Mouse (Mus musculus): Measurements from ENCODE around the gene Mctp2. TPM values are rescaled to one million over a fixed set of nuclear protein-coding genes. Genes with fewer than 3 reads are reported as not detected.

The Mctp2 gene
- total and polyA plus RNA-seq, 2 experiments from 2014 or later, result 0.25 to 2.1 TPM

- no peaks in the 10 kb centered on the region for H3K27me3 ChIP-seq (ENCODE audit: insufficient read depth, low read length)
- no peak overlapping the region for H3K9ac ChIP-seq
- H3K4me1 ChIP-seq (ENCODE audit: insufficient read depth), result no peaks in the 10 kb centered on the region
- no peak for ATAC-seq
- no peak overlapping the region for H3K4me3 ChIP-seq (ENCODE audit: low read depth, low read length)
- H3K36me3 ChIP-seq (ENCODE audit: insufficient read depth), result no peaks in the 10 kb centered on the region
- no peak for DNase-seq
- TF ChIP-seq CTCF (IDR thresholded peaks at IDR 0.05; ENCODE audit: low read depth), result no peak
- WGBS, result 91% methylated on average over 6 of the region's 6 CpGs
- H3K4me2 ChIP-seq (ENCODE audit: low read depth), result no peak overlapping the region
- H3K27ac ChIP-seq (ENCODE audit: low read depth, low read length), result no peak overlapping the region
- no peaks in the 10 kb centered on the region for H3K9me3 ChIP-seq (ENCODE audit: low read length)
These were observed 6.7 kb downstream of the Mctp2 start for GRCm38 (mm10) chr7:72299726-72300125.

- Histone ChIP-seq H3K9ac (no peak overlapping the region), H3K27ac (ENCODE audit: low read depth, low read length) (no peak overlapping the region), H3K27me3 (ENCODE audit: insufficient read depth, low read length) (no peaks in the 10 kb centered on the region), H3K36me3 (ENCODE audit: insufficient read depth) (no peaks in the 10 kb centered on the region), H3K4me3 (ENCODE audit: low read depth, low read length) (no peak overlapping the region), H3K4me2 (ENCODE audit: low read depth) (no peak overlapping the region), H3K9me3 (ENCODE audit: low read length) (no peaks in the 10 kb centered on the region), H3K4me1 (ENCODE audit: insufficient read depth) (no peaks in the 10 kb centered on the region)
- DNase-seq (no peak), ATAC-seq (no peak)
- TF ChIP-seq CTCF (IDR thresholded peaks at IDR 0.05; ENCODE audit: low read depth), result no peak
- 93% methylated on average over 5 of the region's 5 CpGs for WGBS
These were observed 9.4 kb downstream of the Mctp2 start for GRCm38 (mm10) chr7:72297013-72297412.

GRCm38 (mm10) chr7:72296171-72296570, 10.2 kb downstream of the Mctp2 start:
- H3K9ac ChIP-seq, result no peak overlapping the region
- H3K27ac ChIP-seq (ENCODE audit: low read depth, low read length), result no peak overlapping the region
- no peak for DNase-seq
- no peak overlapping the region for H3K4me2 ChIP-seq (ENCODE audit: low read depth)
- no peaks in the 10 kb centered on the region for H3K27me3 ChIP-seq (ENCODE audit: insufficient read depth, low read length)
- TF ChIP-seq CTCF (IDR thresholded peaks at IDR 0.05; ENCODE audit: low read depth), result no peak
- no peaks in the 10 kb centered on the region for H3K36me3 ChIP-seq (ENCODE audit: insufficient read depth)
- no peaks in the 10 kb centered on the region for H3K9me3 ChIP-seq (ENCODE audit: low read length)
- no peak for ATAC-seq
- no peaks in the 10 kb centered on the region for H3K4me1 ChIP-seq (ENCODE audit: insufficient read depth)
- no peak overlapping the region for H3K4me3 ChIP-seq (ENCODE audit: low read depth, low read length)
- WGBS, result 19% methylated on average over 2 of the region's 2 CpGs

GRCm38 (mm10) chr7:72294886-72295285, 11.5 kb downstream of the Mctp2 start:
- Histone ChIP-seq H3K9me3 (ENCODE audit: low read length) (no peaks in the 10 kb centered on the region), H3K4me1 (ENCODE audit: insufficient read depth) (no peaks in the 10 kb centered on the region), H3K4me3 (ENCODE audit: low read depth, low read length) (no peak overlapping the region), H3K27me3 (ENCODE audit: insufficient read depth, low read length) (no peaks in the 10 kb centered on the region), H3K27ac (ENCODE audit: low read depth, low read length) (no peak overlapping the region), H3K9ac (no peak overlapping the region), H3K36me3 (ENCODE audit: insufficient read depth) (no peaks in the 10 kb centered on the region), H3K4me2 (ENCODE audit: low read depth) (no peak overlapping the region)
- TF ChIP-seq CTCF (IDR thresholded peaks at IDR 0.05; ENCODE audit: low read depth), result no peak
- ATAC-seq, result no peak
- DNase-seq, result no peak
- 48% methylated on average over 2 of the region's 2 CpGs for WGBS

GRCm38 (mm10) chr7:72293784-72294538, 12.4 kb downstream of the Mctp2 start:
- no peaks in the 10 kb centered on the region for H3K9me3 ChIP-seq (ENCODE audit: low read length)
- H3K4me3 ChIP-seq (ENCODE audit: low read depth, low read length), result no peak overlapping the region
- no peak overlapping the region for H3K4me2 ChIP-seq (ENCODE audit: low read depth)
- no peak overlapping the region for H3K9ac ChIP-seq
- no peak for TF ChIP-seq CTCF (IDR thresholded peaks at IDR 0.05; ENCODE audit: low read depth)
- H3K27me3 ChIP-seq (ENCODE audit: insufficient read depth, low read length), result no peaks in the 10 kb centered on the region
- no peak overlapping the region for H3K27ac ChIP-seq (ENCODE audit: low read depth, low read length)
- no peaks in the 10 kb centered on the region for H3K4me1 ChIP-seq (ENCODE audit: insufficient read depth)
- DNase-seq (no peak), ATAC-seq (no peak)
- no peaks in the 10 kb centered on the region for H3K36me3 ChIP-seq (ENCODE audit: insufficient read depth)
- WGBS, result 77% methylated on average over 4 of the region's 4 CpGs

GRCm38 (mm10) chr7:72292232-72292913, 14.0 kb downstream of the Mctp2 start:
- Histone ChIP-seq H3K36me3 (ENCODE audit: insufficient read depth) (no peaks in the 10 kb centered on the region), H3K4me3 (ENCODE audit: low read depth, low read length) (no peak overlapping the region), H3K27me3 (ENCODE audit: insufficient read depth, low read length) (no peaks in the 10 kb centered on the region), H3K27ac (ENCODE audit: low read depth, low read length) (no peak overlapping the region), H3K9ac (no peak overlapping the region), H3K4me2 (ENCODE audit: low read depth) (no peak overlapping the region), H3K9me3 (ENCODE audit: low read length) (no peaks in the 10 kb centered on the region), H3K4me1 (ENCODE audit: insufficient read depth) (no peaks in the 10 kb centered on the region)
- ATAC-seq (no peak), DNase-seq (no peak)
- WGBS, result 86% methylated on average over 8 of the region's 8 CpGs
- TF ChIP-seq CTCF (IDR thresholded peaks at IDR 0.05; ENCODE audit: low read depth), result no peak

- no peak overlapping the region for H3K4me3 ChIP-seq (ENCODE audit: low read depth, low read length)
- no peak for ATAC-seq
- no peaks in the 10 kb centered on the region for H3K4me1 ChIP-seq (ENCODE audit: insufficient read depth)
- H3K27me3 ChIP-seq (ENCODE audit: insufficient read depth, low read length), result no peaks in the 10 kb centered on the region
- H3K9me3 ChIP-seq (ENCODE audit: low read length), result no peaks in the 10 kb centered on the region
- H3K4me2 ChIP-seq (ENCODE audit: low read depth), result no peak overlapping the region
- WGBS, result 70% methylated on average over 3 of the region's 3 CpGs
- H3K27ac ChIP-seq (ENCODE audit: low read depth, low read length), result no peak overlapping the region
- TF ChIP-seq CTCF (IDR thresholded peaks at IDR 0.05; ENCODE audit: low read depth), result no peak
- DNase-seq, result no peak
- H3K36me3 ChIP-seq (ENCODE audit: insufficient read depth), result no peaks in the 10 kb centered on the region
- no peak overlapping the region for H3K9ac ChIP-seq
These were observed 25.7 kb downstream of the Mctp2 start for GRCm38 (mm10) chr7:72280721-72281120.

All from forebrain, postnatal 0 days (tissue).